Mouse (Mus musculus) yolk sac, embryonic 10.5 days (tissue): Measurements from ENCODE around the gene Muc5b.

Source experiments
- DNase-seq: peaks from one replicate; pipeline ENCODE4 v3.0.0-alpha.2; 2017; ENCODE audit warnings: low spot score

Gene Muc5b

GRCm38 (mm10) chr7:141902791-141903190, 63.9 kb downstream of the Muc5b start:
- no peak for DNase-seq

- no peak for DNase-seq
Observed at GRCm38 (mm10) chr7:141908591-141908990, 69.7 kb downstream of the Muc5b start.

GRCm38 (mm10) chr7:141911305-141911704, 72.4 kb downstream of the Muc5b start:
- DNase-seq = no peak

- no peak for DNase-seq
Observed at GRCm38 (mm10) chr7:141918407-141918806, 79.5 kb downstream of the Muc5b start, which contains the start of gene Tollip. TSS of gene Tollip (minus strand) at chr7:141918507.
